Mouse (Mus musculus) neural tube, embryonic 14.5 days (tissue): ENCODE measurements around the gene Lpp. TPM values are rescaled to one million over a fixed set of nuclear protein-coding genes. Genes with fewer than 3 reads are reported as not detected.

Experiments
- ATAC-seq: fragments of 200-750 bp; cut with Nextera tagmentation; 2 replicates; pipeline ENCODE4 v1.8.0; 2017; ENCODE audit warnings: low read depth, mild to moderate bottlenecking, moderate TSS enrichment, moderate library complexity
- H3K27ac ChIP-seq: fragments of 300-500 bp; sonication (generic); 2 replicates; pipeline ENCODE4 v1.5.1; 2014; ENCODE audit warnings: low read depth, mild to moderate bottlenecking, control low read depth, low read length, moderate library complexity, mixed read lengths
- H3K27me3 ChIP-seq: fragments of 300-500 bp; sonication (generic); 2 replicates; pipeline ENCODE4 v1.6.1; 2014; ENCODE audit warnings: low read length; ENCODE audit not compliant: control insufficient read depth, insufficient read depth
- H3K36me3 ChIP-seq: fragments of 300-500 bp; sonication (generic); 2 replicates; pipeline ENCODE4 v1.6.1; 2014; ENCODE audit warnings: low read length, mixed read lengths; ENCODE audit not compliant: control insufficient read depth, insufficient read depth
- H3K4me1 ChIP-seq: fragments of 300-500 bp; sonication (generic); 2 replicates; pipeline ENCODE4 v1.6.1; 2014; ENCODE audit warnings: low read length; ENCODE audit not compliant: control insufficient read depth, insufficient read depth
- H3K4me2 ChIP-seq: fragments of 300-500 bp; sonication (generic); 2 replicates; pipeline ENCODE4 v1.6.1; 2014; ENCODE audit warnings: mild to moderate bottlenecking, low read depth, low read length, control low read depth
- H3K4me3 ChIP-seq: fragments of 300-500 bp; sonication (generic); 2 replicates; pipeline ENCODE4 v1.5.1; 2014; ENCODE audit warnings: low read depth, low read length, control low read depth, mixed read lengths
- H3K9ac ChIP-seq: fragments of 300-500 bp; sonication (generic); replicated peaks from 2 replicates; pipeline ENCODE4 v1.6.1; 2014; ENCODE audit warnings: low read depth, mild to moderate bottlenecking, control low read depth, low read length, mixed read lengths
- H3K9me3 ChIP-seq: fragments of 300-500 bp; sonication (generic); 2 replicates; pipeline ENCODE4 v1.6.1; 2016; ENCODE audit warnings: low read length; ENCODE audit not compliant: control insufficient read depth
- WGBS: fragments of 180-500 bp; shearing (Covaris S2); extraction: QIAGEN DNeasy Blood & Tissue Kit; methylation state at CpG from one replicate; pipeline ENCODE4 v1.1.7; 2014; 5-methylcytosine and 5-hydroxymethylcytosine counted together
- polyA plus RNA-seq: library from polyadenylated mRNA; unstranded; fragments of >200 nt; fragmentation: Nextera tagmentation; extraction: Ambion mirVana; gene quantifications from 2 replicates; pipeline ENCODE4 v1.2.1, GENCODE M21; 2014

Gene Lpp
- polyA plus RNA-seq, 1 experiment from 2014 or later: 7.0 TPM

DNA sequence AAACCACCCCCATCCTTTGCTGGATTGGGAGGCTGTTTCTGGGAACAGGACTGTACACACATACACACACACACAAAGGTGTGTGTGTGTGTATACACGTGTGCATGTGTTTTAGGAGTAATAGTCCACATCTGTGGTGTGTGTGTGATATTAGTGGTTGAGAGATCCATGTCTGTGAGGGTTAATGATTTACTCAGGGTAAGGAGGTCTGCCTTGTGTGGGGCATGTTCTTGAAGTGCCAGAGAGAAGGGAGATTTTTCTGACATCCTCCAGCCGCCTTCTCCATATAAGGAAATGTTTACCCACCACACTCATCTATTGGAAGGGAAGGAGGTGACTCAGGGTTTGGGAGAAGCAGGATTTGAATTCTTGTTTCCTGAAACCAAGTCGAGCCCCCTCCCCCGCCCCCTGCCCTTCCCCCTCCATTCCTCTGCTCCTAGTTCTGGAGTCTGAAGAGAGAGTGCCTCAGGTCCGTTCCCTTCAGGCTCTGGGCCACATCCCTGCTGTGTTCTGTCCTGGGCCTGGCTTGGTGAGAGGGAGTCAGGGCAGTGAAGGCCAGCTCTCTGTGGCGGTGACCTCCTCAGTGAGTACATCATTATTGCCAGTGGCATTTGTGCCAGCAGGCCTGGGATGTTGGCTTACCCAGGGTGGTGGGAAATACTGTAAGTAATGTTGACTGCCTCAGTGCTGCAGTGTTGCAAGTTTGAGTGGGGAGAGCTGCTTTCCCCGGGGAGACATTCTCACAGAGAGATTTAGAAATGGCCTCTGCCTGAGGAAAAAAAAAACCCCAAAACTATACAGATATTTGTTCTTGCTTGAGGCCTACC, 54.6 kb downstream of the Lpp start:
- WGBS: 53% methylated on average over 7 of the region's 7 CpGs
- ATAC-seq: no peak
- Histone ChIP-seq H3K9me3 (no peaks in the 10 kb centered on the region), H3K27ac (no peak overlapping the region), H3K9ac (no peak overlapping the region), H3K4me3 (no peak overlapping the region), H3K27me3 (no peaks in the 10 kb centered on the region), H3K36me3 (no peaks in the 10 kb centered on the region), H3K4me2 (no peak overlapping the region), H3K4me1 (0 out of 2 replicates have a peak, but pooled peaks cover 3% of the 10 kb centered on the region)

DNA sequence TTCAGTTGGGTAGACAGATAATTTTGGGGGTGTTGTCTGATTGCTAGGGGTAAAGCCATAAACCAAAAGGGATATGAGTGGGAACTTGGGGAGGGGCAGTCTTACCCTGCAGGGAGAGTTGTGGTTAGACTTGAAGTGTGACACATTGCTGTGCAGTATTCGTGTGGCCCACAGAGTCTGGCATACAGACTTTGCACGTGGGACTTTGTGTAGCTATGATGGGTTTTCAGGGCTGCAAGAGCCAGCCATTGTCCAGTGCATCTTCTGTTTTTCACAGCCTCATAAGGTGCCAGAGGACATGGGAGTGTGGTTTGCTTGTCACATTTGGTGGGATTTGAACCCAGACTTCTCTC, 55.2 kb downstream of the Lpp start:
- 0 out of 2 replicates have a peak, but pooled peaks cover 3% of the 10 kb centered on the region for H3K4me1 ChIP-seq
- H3K4me3 ChIP-seq: no peak overlapping the region
- no peaks in the 10 kb centered on the region for H3K36me3 ChIP-seq
- H3K27ac ChIP-seq: no peak overlapping the region
- H3K9ac ChIP-seq: no peak overlapping the region
- no peak for ATAC-seq
- no peaks in the 10 kb centered on the region for H3K9me3 ChIP-seq
- no peaks in the 10 kb centered on the region for H3K27me3 ChIP-seq
- H3K4me2 ChIP-seq: no peak overlapping the region
- whole genome bisulfite sequencing: 73% methylated on average over 2 of the region's 2 CpGs

GRCm38 (mm10) chr16:24449806-24450205, 56.5 kb downstream of the Lpp start:
- WGBS: 21% methylated on average over 8 of the region's 8 CpGs
- Histone ChIP-seq H3K27ac (no peak overlapping the region), H3K4me2 (no peak overlapping the region), H3K9ac (no peak overlapping the region), H3K9me3 (no peaks in the 10 kb centered on the region), H3K27me3 (no peaks in the 10 kb centered on the region), H3K4me1 (0 out of 2 replicates have a peak, but pooled peaks cover 3% of the 10 kb centered on the region), H3K36me3 (no peaks in the 10 kb centered on the region), H3K4me3 (no peak overlapping the region)
- ATAC-seq: no peak

- Histone ChIP-seq H3K36me3 (no peaks in the 10 kb centered on the region), H3K4me3 (no peak overlapping the region), H3K4me1 (0 out of 2 replicates have a peak, but pooled peaks cover 3% of the 10 kb centered on the region), H3K27me3 (no peaks in the 10 kb centered on the region), H3K9me3 (no peaks in the 10 kb centered on the region), H3K27ac (no peak overlapping the region), H3K4me2 (no peak overlapping the region), H3K9ac (no peak overlapping the region)
- ATAC-seq: no peak
- WGBS: 65% methylated on average over 5 of the region's 5 CpGs
Measured at GRCm38 (mm10) chr16:24450256-24450655, 56.9 kb downstream of the Lpp start.

GRCm38 (mm10) chr16:24451123-24451522, 57.8 kb downstream of the Lpp start:
- H3K9me3 ChIP-seq: no peaks in the 10 kb centered on the region
- H3K9ac ChIP-seq: no peak overlapping the region
- H3K4me2 ChIP-seq: no peak overlapping the region
- H3K27me3 ChIP-seq: no peaks in the 10 kb centered on the region
- no peak overlapping the region for H3K4me3 ChIP-seq
- H3K27ac ChIP-seq: no peak overlapping the region
- H3K36me3 ChIP-seq: no peaks in the 10 kb centered on the region
- WGBS: 82% methylated on average over 5 of the region's 5 CpGs
- ATAC-seq: no peak
- H3K4me1 ChIP-seq: 0 out of 2 replicates have a peak, but pooled peaks cover 3% of the 10 kb centered on the region

GRCm38 (mm10) chr16:24453536-24453935, 60.2 kb downstream of the Lpp start:
- WGBS: 89% methylated on average over 4 of the region's 4 CpGs
- Histone ChIP-seq H3K9ac (no peak overlapping the region), H3K4me3 (no peak overlapping the region), H3K4me1 (0 out of 2 replicates have a peak, but pooled peaks cover 3% of the 10 kb centered on the region), H3K27ac (no peak overlapping the region), H3K36me3 (no peaks in the 10 kb centered on the region), H3K27me3 (no peaks in the 10 kb centered on the region), H3K4me2 (no peak overlapping the region), H3K9me3 (no peaks in the 10 kb centered on the region)
- no peak for ATAC-seq

- H3K27me3 ChIP-seq: no peaks in the 10 kb centered on the region
- no peaks in the 10 kb centered on the region for H3K36me3 ChIP-seq
- H3K4me3 ChIP-seq: no peak overlapping the region
- 37% methylated on average over 4 of the region's 4 CpGs for WGBS
- H3K9ac ChIP-seq: no peak overlapping the region
- ATAC-seq: no peak
- H3K27ac ChIP-seq: no peak overlapping the region
- no peak overlapping the region for H3K4me2 ChIP-seq
- 0 out of 2 replicates have a peak, but pooled peaks cover 3% of the 10 kb centered on the region for H3K4me1 ChIP-seq
- H3K9me3 ChIP-seq: no peaks in the 10 kb centered on the region
Measured at GRCm38 (mm10) chr16:24454493-24454892, 61.2 kb downstream of the Lpp start.

GRCm38 (mm10) chr16:24455361-24455855, 62.1 kb downstream of the Lpp start:
- H3K36me3 ChIP-seq: no peaks in the 10 kb centered on the region
- no peak overlapping the region for H3K27ac ChIP-seq
- no peak overlapping the region for H3K4me2 ChIP-seq
- H3K9ac ChIP-seq: no peak overlapping the region
- WGBS: 47% methylated on average over 3 of the region's 3 CpGs
- no peaks in the 10 kb centered on the region for H3K27me3 ChIP-seq
- H3K4me1 ChIP-seq: no peaks in the 10 kb centered on the region
- no peak overlapping the region for H3K4me3 ChIP-seq
- H3K9me3 ChIP-seq: no peaks in the 10 kb centered on the region
- no peak for ATAC-seq

DNA sequence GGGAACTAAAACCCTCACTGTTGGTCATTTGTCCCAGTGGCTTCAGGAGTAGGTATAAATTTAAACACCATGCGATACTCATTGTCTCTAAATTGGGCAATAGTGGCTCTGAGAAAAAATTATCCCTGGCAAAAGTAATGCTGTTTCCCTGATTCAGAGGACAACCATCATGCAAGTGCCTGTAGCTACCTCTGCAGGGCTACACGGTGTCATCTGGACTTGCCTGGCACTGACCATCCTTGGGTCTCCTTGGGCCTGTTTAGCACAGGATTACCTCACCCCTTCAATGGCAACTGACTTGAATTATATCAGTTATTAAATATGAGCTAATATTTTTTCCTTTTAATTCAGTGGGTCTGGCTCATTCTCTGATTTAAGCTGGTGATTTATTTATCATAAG, 70.5 kb downstream of the Lpp start:
- Histone ChIP-seq H3K4me2 (no peak overlapping the region), H3K4me3 (no peak overlapping the region), H3K4me1 (no peaks in the 10 kb centered on the region), H3K9ac (no peak overlapping the region), H3K9me3 (no peaks in the 10 kb centered on the region), H3K36me3 (no peaks in the 10 kb centered on the region), H3K27me3 (no peaks in the 10 kb centered on the region), H3K27ac (no peak overlapping the region)
- 97% methylated on average over 2 of the region's 2 CpGs for WGBS
- no peak for ATAC-seq
